Mouse (Mus musculus): Measurements from ENCODE around the gene Gprin3. TPM values are rescaled to one million over a fixed set of nuclear protein-coding genes. Genes with fewer than 3 reads are reported as not detected.
"Not testable (repeated sequence)": the region's sequence is repeated elsewhere in the genome, so short reads cannot be mapped to it uniquely, and the experiment has no call there.

Gene Gprin3
- total RNA-seq, 2 experiments from 2014 or later, result 11.1 to 13.8 TPM

GRCm38 (mm10) chr6:59354943-59355342 lies 71.2 kb downstream of the Gprin3 start:
- DNase-seq (ENCODE audit: low spot score in 2 of 2), result no peak
- intact Hi-C loops (cut with DNase I), result no loop called here

DNA sequence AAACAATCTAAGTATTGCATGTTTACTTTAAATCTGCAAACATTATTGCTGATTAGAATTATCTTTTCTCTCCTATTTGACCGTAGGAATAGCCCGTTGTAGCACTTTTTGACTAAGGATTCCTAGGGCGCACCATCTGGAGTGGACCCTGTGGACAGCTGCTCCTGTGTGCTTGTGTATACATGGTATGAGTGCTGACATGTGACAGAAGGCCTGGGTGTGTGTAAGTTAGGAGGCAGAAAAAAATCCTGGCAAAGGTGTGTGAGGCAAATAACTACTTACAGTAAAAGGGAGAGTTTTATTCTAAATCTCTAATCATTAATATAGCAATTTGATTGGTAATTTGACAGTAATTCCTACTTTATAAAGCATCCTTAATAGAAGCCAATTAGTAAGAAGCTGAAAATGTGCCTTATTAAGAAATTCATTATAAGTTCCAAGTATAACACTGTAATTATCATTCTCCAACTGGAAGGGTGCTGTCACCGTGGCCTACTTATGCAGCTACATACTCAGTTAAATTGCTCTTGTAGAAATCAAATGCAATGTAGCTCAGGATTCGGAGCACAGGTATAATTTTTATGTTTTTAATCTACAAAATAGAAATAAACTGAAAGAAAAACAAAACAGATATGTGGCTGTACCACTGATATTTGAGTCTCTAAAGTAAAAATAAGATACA lies 74.8 kb downstream of the Gprin3 start:
- intact Hi-C loops (cut with DNase I), result no loop called here
- DNase-seq (ENCODE audit: low spot score in 2 of 2), result no peak

GRCm38 (mm10) chr6:59348673-59349072 lies 77.4 kb downstream of the Gprin3 start:
- intact Hi-C loops (cut with DNase I), result no loop called here
- DNase-seq (ENCODE audit: low spot score in 2 of 2), result no peak

DNA sequence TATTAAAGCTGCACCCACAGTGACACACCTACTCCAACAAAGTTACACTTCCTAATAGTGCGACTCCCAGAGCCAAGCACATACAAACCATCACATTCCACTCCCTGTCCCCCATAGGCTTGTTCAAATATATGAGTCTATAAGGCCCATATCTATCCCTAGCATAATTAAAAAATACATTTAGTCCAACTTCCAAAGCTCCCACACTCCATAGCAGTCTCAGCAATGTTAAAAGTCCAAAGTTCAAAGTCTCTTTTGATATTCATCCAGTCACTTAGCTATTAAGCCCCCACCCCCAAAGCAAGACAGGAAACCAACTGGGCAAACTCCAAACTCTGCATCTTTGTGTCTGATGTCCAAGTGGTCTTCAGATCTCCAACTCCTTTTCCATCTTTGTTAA lies 84.9 kb downstream of the Gprin3 start:
- intact Hi-C loops (cut with DNase I), result no loop called here
- no peak for DNase-seq (ENCODE audit: low spot score in 2 of 2)

DNA sequence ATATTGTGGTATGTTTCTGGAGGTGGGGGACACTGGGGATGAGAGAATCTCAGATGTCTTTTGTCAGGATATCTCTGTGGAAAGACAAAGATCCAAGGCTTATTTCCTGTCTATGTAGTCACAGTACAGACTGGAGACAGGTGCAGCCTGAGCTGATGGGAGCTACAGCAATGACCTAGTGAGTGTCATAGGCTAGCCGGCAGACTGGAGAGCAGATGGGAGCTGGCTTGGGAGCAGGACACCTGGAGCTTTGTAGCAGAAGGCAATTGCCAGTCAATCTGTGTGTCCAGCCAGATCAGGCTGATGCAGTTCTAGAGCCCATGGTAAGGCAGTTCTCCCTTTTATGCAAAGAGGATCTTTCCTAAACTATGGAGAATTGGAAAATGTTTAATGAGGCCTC lies 97.8 kb downstream of the Gprin3 start:
- intact Hi-C loops (cut with DNase I), result no loop called here
- no peak for DNase-seq (ENCODE audit: low spot score in 2 of 2)

DNA sequence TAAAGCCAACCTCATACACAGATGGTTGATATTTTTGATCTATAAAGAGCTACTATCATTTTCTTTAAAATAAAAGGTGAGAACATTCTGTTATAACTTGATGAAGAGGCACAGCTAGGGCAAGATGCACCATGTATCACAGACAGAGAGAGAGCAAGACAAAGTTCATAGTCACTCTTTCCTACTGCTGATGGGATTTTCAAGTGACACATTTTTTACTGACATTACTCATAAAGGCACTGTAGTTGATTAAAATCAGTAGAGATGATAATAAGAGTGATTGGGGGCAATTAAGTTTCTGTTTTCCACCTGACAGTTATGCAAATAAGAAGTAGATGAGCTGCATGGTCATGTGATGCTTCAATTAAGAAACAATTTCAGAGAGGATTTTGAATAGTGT lies 110.2 kb downstream of the Gprin3 start:
- DNase-seq (ENCODE audit: low spot score in 2 of 2), result no peak
- intact Hi-C loops (cut with DNase I), result no loop called here

DNA sequence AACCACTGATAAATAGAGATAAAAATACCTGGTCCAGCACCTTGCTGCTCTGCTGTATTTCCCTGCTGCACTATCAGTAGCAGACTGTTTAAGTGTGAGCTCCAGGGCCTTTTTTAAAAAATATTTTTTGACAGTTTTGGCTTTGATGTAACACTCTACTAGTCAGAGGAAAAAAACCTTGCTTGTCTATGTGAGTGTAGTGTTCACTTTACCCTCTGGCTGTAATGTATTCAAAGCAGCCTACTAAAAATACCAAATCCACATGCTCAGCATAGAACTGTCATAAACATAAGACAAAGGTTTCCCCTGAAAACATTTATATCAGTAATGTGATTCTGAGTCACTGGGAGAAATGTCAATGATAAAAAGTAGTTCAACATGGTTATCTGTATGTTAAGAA lies 111.0 kb downstream of the Gprin3 start:
- intact Hi-C loops (cut with DNase I), result no loop called here
- no peak for DNase-seq (ENCODE audit: low spot score in 2 of 2)

DNA sequence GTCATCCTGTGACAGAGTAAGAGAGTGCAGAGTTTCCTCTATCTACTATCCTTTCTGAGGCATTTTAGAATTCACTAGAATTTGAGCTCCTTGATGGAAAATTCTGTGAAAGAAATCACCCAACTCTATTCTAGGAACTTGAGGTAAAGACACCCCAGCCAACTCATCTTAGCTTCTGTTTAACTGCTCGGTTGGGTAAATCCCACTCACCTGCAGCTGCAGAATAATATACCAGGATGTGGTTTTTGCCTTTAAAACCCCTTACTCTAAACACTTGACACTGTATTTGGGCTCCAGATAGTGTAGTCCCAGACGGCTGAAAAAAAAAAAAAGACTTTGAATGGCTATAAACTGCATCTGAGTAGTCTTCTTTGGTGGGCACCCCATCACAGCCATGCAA lies 112.9 kb downstream of the Gprin3 start:
- intact Hi-C loops (cut with DNase I), result no loop called here
- no peak for DNase-seq (ENCODE audit: low spot score in 2 of 2)

DNA sequence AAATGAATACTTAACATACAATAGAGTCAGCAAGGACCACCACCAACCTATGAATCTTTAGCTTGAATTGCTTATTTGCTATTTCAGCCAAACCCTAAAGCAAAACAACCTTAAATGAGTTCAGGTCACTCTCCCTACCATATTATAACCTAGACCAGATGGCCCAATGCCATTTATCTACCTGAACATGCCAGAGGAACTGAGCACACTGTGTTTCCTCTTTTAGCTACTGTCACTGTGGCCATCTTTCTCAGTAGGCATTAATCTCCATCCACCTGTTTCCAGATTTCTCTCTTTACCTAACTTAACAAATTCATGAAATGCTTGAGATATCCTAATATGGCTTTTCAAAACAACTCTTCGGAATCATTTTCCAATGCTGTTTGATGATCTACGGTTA lies 114.9 kb downstream of the Gprin3 start:
- no peak for DNase-seq (ENCODE audit: low spot score in 2 of 2)
- intact Hi-C loops (cut with DNase I), result no loop called here

DNA sequence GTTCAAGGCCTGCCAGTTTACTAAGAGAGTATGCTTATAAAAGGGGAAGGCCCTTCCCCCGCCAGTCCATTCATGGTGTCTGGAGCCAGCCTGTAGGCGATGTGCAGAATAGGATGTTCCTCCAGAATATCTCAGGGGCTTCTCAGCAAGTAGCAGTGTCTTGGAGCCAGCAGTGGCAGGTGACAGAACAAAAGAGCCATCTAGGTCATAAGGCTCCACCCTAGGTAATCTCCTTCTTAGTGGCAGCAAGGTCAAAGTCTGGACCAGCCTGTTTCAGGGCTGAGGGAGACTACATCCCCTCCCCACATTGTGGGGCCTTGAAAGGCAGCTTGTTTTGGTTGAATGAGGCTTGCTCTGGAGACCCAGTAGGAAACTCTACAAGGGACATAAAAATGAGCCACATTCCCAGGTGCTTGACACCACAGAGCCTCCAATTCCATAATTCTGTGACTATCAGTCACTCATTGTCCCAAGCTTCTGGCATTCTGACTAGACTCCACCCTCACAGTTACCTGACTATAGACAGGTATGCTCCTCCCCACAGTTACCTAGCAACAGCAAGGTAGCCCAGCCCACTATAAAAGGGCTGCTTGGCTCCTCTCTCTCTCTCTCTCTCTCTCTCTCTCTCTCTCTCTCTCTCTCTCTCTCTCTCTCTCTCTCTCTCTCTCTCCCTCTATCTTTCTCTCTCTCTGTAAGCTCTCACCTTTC lies 121.7 kb downstream of the Gprin3 start:
- DNase-seq (ENCODE audit: low spot score in 2 of 2); intact Hi-C loops (cut with DNase I): not testable (repeated sequence)

- intact Hi-C loops (cut with DNase I), result no loop called here
- DNase-seq (ENCODE audit: low spot score in 2 of 2), result no peak
These were observed 123.1 kb downstream of the Gprin3 start for GRCm38 (mm10) chr6:59303031-59303430.

Other genes starting within 250 kb of the Gprin3 start
- gene Tigd2, start 217.4 kb downstream of the Gprin3 start, total RNA-seq (2021), result 10 to 100 TPM; 11.5 to 13.2 TPM